8 mouse cellular contexts compared by ENCODE assay signal in genomic region chr3:97159509-97159850, GRCm38 (mm10). TPM values are rescaled to one million over a fixed set of nuclear protein-coding genes. Genes with fewer than 3 reads are reported as not detected.
DNase-seq lines count a peak whose midpoint lies in the region; ATAC-seq and TF ChIP-seq lines count a peak whose summit lies in the region.

No protein-coding gene starts in this region.

- no peak for ATAC-seq in liver, embryonic 12.5 days
- no peak for ATAC-seq in stomach, postnatal 0 days (ENCODE audit: low FRiP score, low TSS enrichment)

- WGBS in liver, embryonic 12.5 days (ENCODE audit: insufficient replicate concordance) = 15% methylated on average over 6 of the region's 6 CpGs
- WGBS in stomach, postnatal 0 days = 21% methylated on average over 6 of the region's 6 CpGs

- peak overlapping the region; percentile 91 for H3K4me2 ChIP-seq in liver, embryonic 12.5 days
- peak overlapping the region; percentile 89 for H3K4me2 ChIP-seq in stomach, postnatal 0 days (replicated peaks; ENCODE audit: low read depth)

- intact Hi-C loops in left cerebral cortex, postnatal 14 days (cut with DNase I) = no loop called here

- DNase-seq in embryo, embryonic 11.5 days (ENCODE audit: low read depth, low spot score) = peak; percentile 8
- DNase-seq in embryo, embryonic 9.5 days (ENCODE audit: extremely low spot score) = no peak
- DNase-seq in 416B (ENCODE audit: low read depth) = peak; percentile 51
- DNase-seq in stomach, postnatal 0 days (ENCODE audit: low spot score) = no peak
- no peak for DNase-seq in left cerebral cortex, postnatal 14 days (ENCODE audit: low spot score in 2 of 2)
- DNase-seq in right cerebral cortex, postnatal 10 days (ENCODE audit: low spot score in 2 of 2) = no peak

- TF ChIP-seq CTCF in embryonic fibroblast, embryonic 13.5 days (IDR thresholded peaks at IDR 0.05; ENCODE audit: borderline replicate concordance, insufficient read depth, low read length) = no peak
- TF ChIP-seq CTCF in stomach, postnatal 0 days (IDR thresholded peaks at IDR 0.05; ENCODE audit: low read depth) = no peak

- H3K27me3 ChIP-seq in liver, embryonic 12.5 days (replicated peaks) = no peaks in the 10 kb centered on the region
- no peaks in the 10 kb centered on the region for H3K27me3 ChIP-seq in stomach, postnatal 0 days (ENCODE audit: control insufficient read depth, insufficient read depth, low read length)

- peaks cover 4% of the 10 kb centered on the region; the same call in 1 of the 2 replicates for H3K36me3 ChIP-seq in liver, embryonic 12.5 days
- no peaks in the 10 kb centered on the region for H3K36me3 ChIP-seq in stomach, postnatal 0 days (ENCODE audit: control insufficient read depth, insufficient read depth, low read length)

- no peak overlapping the region for H3K27ac ChIP-seq in embryonic fibroblast, embryonic 13.5 days (ENCODE audit: insufficient read depth, low read length)
- peak overlapping the region; percentile 78 for H3K27ac ChIP-seq in liver, embryonic 12.5 days
- H3K27ac ChIP-seq in stomach, postnatal 0 days (replicated peaks) = peak overlapping the region; percentile 77

- no peaks in the 10 kb centered on the region for H3K9me3 ChIP-seq in liver, embryonic 12.5 days (replicated peaks)
- no peaks in the 10 kb centered on the region for H3K9me3 ChIP-seq in stomach, postnatal 0 days (ENCODE audit: control insufficient read depth, low read length)

- H3K9ac ChIP-seq in liver, embryonic 12.5 days = peak overlapping the region; percentile 83
- peak overlapping the region; percentile 71 for H3K9ac ChIP-seq in stomach, postnatal 0 days (ENCODE audit: low read length)

- no peak for TF ChIP-seq EP300 in stomach, postnatal 0 days (optimal IDR thresholded peaks at IDR 0.05)

- peaks cover 2% of the 10 kb centered on the region; the same call in 1 of the 2 replicates for H3K4me1 ChIP-seq in embryonic fibroblast, embryonic 13.5 days (ENCODE audit: control insufficient read depth, insufficient read depth, low read length)
- H3K4me1 ChIP-seq in liver, embryonic 12.5 days = peaks cover 36% of the 10 kb centered on the region
- H3K4me1 ChIP-seq in stomach, postnatal 0 days (replicated peaks; ENCODE audit: control insufficient read depth, insufficient read depth) = no peaks in the 10 kb centered on the region

- TF ChIP-seq POLR2A in embryonic fibroblast, embryonic 13.5 days (IDR thresholded peaks at IDR 0.05; ENCODE audit: low read depth, low read length) = no peak

- H3K4me3 ChIP-seq in embryonic fibroblast, embryonic 13.5 days (ENCODE audit: insufficient read depth, low read length) = peak overlapping the region; percentile 95
- H3K4me3 ChIP-seq in liver, embryonic 12.5 days = peak overlapping the region; percentile 80
- peak overlapping the region; percentile 73 for H3K4me3 ChIP-seq in stomach, postnatal 0 days (ENCODE audit: low read depth, low read length)

RNA-seq across cellular contexts. Expression of gene Acp6, which starts 0.9 kb away (rescaled TPM):
- 15.7 and 20.4 TPM in 2 replicates for polyA plus RNA-seq in embryonic fibroblast, embryonic 13.5 days (2011; ENCODE audit: insufficient read length, low read depth, missing spikeins)
- 22.8 and 24.5 TPM in 2 replicates for polyA plus RNA-seq in liver, embryonic 12.5 days (2016; fragmentation: Nextera tagmentation; extraction: Ambion mirVana)
- 25.1 and 28.7 TPM in 2 replicates for polyA plus RNA-seq in stomach, postnatal 0 days (2015; fragmentation: Nextera tagmentation; extraction: Ambion mirVana)
- total RNA-seq in left cerebral cortex, postnatal 14 days (2021) = 10 to 100 TPM; 15.6 to 16.1 TPM

Comparison
In these comparisons a context has a peak if more than half of its experiments do, and no peak if none do; other contexts are left out.
1. DNase-seq: peak in embryo, embryonic 11.5 days (single experiment) and 416B (single experiment); none in embryo, embryonic 9.5 days (single experiment), stomach, postnatal 0 days (single experiment), left cerebral cortex, postnatal 14 days (0 of 2) and right cerebral cortex, postnatal 10 days (0 of 2).
2. Peak in every context shown above with its lines, with median percentiles within 50 percentile points of each other: H3K4me3 ChIP-seq.